In genomic region chrX:166621560-166622301, GRCm38 (mm10) we compare ENCODE assay signal across 13 mouse cellular contexts. TPM values are rescaled to one million over a fixed set of nuclear protein-coding genes. Genes with fewer than 3 reads are reported as not detected.
DNase-seq lines count a peak whose midpoint lies in the region; ATAC-seq and TF ChIP-seq lines count a peak whose summit lies in the region.
"Had no signal": no experiment of that assay in that cellular context is flagged by ENCODE, and none has a peak within 500 bp of the region (broad histone marks: within the 10 kb centered on the region; RNA-seq: fewer than 3 reads in every experiment).

No protein-coding gene starts in this region.

- WGBS in forebrain, embryonic 12.5 days, result 63% methylated on average over 9 of the region's 9 CpGs
- 72% methylated on average over 9 of the region's 9 CpGs for WGBS in forebrain, embryonic 11.5 days
- 54% methylated on average over 9 of the region's 9 CpGs for WGBS in lung, embryonic 14.5 days

- no peaks in the 10 kb centered on the region for H3K9me3 ChIP-seq in forebrain, embryonic 12.5 days
- no peaks in the 10 kb centered on the region for H3K9me3 ChIP-seq in forebrain, embryonic 11.5 days (ENCODE audit: control insufficient read depth, low read length)
- H3K9me3 ChIP-seq in lung, embryonic 14.5 days (ENCODE audit: low read depth, low read length), result no peaks in the 10 kb centered on the region
- H3K9me3 ChIP-seq: liver, embryonic 13.5 days had no signal

- 0 out of 2 replicates have a peak, but pooled peaks have one; percentile 20 for ATAC-seq in forebrain, embryonic 12.5 days (ENCODE audit: low FRiP score)
- ATAC-seq in forebrain, embryonic 11.5 days (replicated peaks; ENCODE audit: low FRiP score), result no peak
- ATAC-seq in lung, embryonic 14.5 days (ENCODE audit: insufficient read depth), result peak; percentile 60; the same call in 1 of the 2 replicates
- peak; percentile 54; the same call in 1 of the 2 replicates for ATAC-seq in megakaryocyte progenitor cell, adult 5-6 weeks (replicated peaks; ENCODE audit: poor library complexity)

- H3K4me3 ChIP-seq in forebrain, embryonic 12.5 days (replicated peaks), result no peak overlapping the region
- no peak overlapping the region for H3K4me3 ChIP-seq in forebrain, embryonic 11.5 days (ENCODE audit: low read depth, low read length)
- no peak overlapping the region for H3K4me3 ChIP-seq in lung, embryonic 14.5 days (ENCODE audit: low read depth, low read length)
- H3K4me3 ChIP-seq: heart, adult 2 months; liver, embryonic 13.5 days; myocyte had no signal

- no peaks in the 10 kb centered on the region for H3K36me3 ChIP-seq in forebrain, embryonic 12.5 days (replicated peaks)
- H3K36me3 ChIP-seq in forebrain, embryonic 11.5 days (ENCODE audit: control insufficient read depth, insufficient read depth, low read length), result no peaks in the 10 kb centered on the region
- no peaks in the 10 kb centered on the region for H3K36me3 ChIP-seq in lung, embryonic 14.5 days (ENCODE audit: insufficient read depth)
- H3K36me3 ChIP-seq: liver, embryonic 13.5 days had no signal

- H3K27me3 ChIP-seq in forebrain, embryonic 12.5 days, result peaks cover 45% of the 10 kb centered on the region
- peaks cover 13% of the 10 kb centered on the region for H3K27me3 ChIP-seq in forebrain, embryonic 11.5 days (ENCODE audit: control insufficient read depth, insufficient read depth, low read length)
- H3K27me3 ChIP-seq in lung, embryonic 14.5 days (ENCODE audit: insufficient read depth, low read length), result no peaks in the 10 kb centered on the region

- no peak overlapping the region for H3K4me2 ChIP-seq in forebrain, embryonic 12.5 days
- H3K4me2 ChIP-seq in forebrain, embryonic 11.5 days (ENCODE audit: low read depth, low read length, severe bottlenecking), result no peak overlapping the region
- no peak overlapping the region for H3K4me2 ChIP-seq in lung, embryonic 14.5 days
- H3K4me2 ChIP-seq: liver, embryonic 13.5 days had no signal

- H3K4me1 ChIP-seq in forebrain, embryonic 12.5 days, result peaks cover 6% of the 10 kb centered on the region; the same call in 1 of the 2 replicates
- H3K4me1 ChIP-seq in forebrain, embryonic 11.5 days (replicated peaks; ENCODE audit: control insufficient read depth, insufficient read depth, low read length), result no peaks in the 10 kb centered on the region
- no peaks in the 10 kb centered on the region for H3K4me1 ChIP-seq in lung, embryonic 14.5 days (ENCODE audit: insufficient read depth)
- H3K4me1 ChIP-seq: liver, embryonic 13.5 days had no signal

- no peak for TF ChIP-seq CTCF in lung, embryonic 14.5 days (IDR thresholded peaks at IDR 0.05; ENCODE audit: low read depth)

- no peak for DNase-seq in forebrain, embryonic 11.5 days (ENCODE audit: low spot score)
- peak; percentile 27 for DNase-seq in lung, embryonic 14.5 days
- DNase-seq in lung, postnatal 25 days (ENCODE audit: low spot score), result no peak
- peak; percentile 38 for DNase-seq in adrenal gland, adult 8-10 months
- no peak for DNase-seq in thymus, postnatal 4 days
- DNase-seq in heart, adult 9 months (ENCODE audit: low spot score in 2 of 2), result no peak
- DNase-seq: heart, adult 2 months; kidney, postnatal 25 days; liver, embryonic 13.5 days had no signal

- no peak overlapping the region for H3K9ac ChIP-seq in forebrain, embryonic 12.5 days
- no peak overlapping the region for H3K9ac ChIP-seq in forebrain, embryonic 11.5 days (ENCODE audit: low read length)
- H3K9ac ChIP-seq in lung, embryonic 14.5 days, result no peak overlapping the region
- H3K9ac ChIP-seq: liver, embryonic 13.5 days had no signal

- no peak overlapping the region for H3K27ac ChIP-seq in forebrain, embryonic 12.5 days
- no peak overlapping the region for H3K27ac ChIP-seq in forebrain, embryonic 11.5 days (ENCODE audit: low read depth, low read length)
- H3K27ac ChIP-seq in lung, embryonic 14.5 days (ENCODE audit: low read depth), result no peak overlapping the region
- H3K27ac ChIP-seq: heart, adult 2 months; liver, embryonic 13.5 days had no signal

RNA-seq across cellular contexts. Expression of gene Egfl6, which starts 36.2 kb away (rescaled TPM):
- 8.5 and 8.8 TPM in 2 replicates for polyA plus RNA-seq in forebrain, embryonic 12.5 days (2016; fragmentation: Nextera tagmentation; extraction: Ambion mirVana)
- 7.2 and 7.5 TPM in 2 replicates for polyA plus RNA-seq in forebrain, embryonic 11.5 days (2014; fragmentation: Nextera tagmentation; extraction: Ambion mirVana)
- 36.1 and 39.2 TPM in 2 replicates for polyA plus RNA-seq in lung, embryonic 14.5 days (2014; fragmentation: Nextera tagmentation; extraction: Ambion mirVana)
- 10 to 100 TPM; 20.7 to 26.4 (median 24.1) TPM for total RNA-seq in adrenal gland, adult 8-10 months (2022)
- 0.20 TPM in 1 of 2 replicates, not detected in the other for total RNA-seq in megakaryocyte progenitor cell, adult 5-6 weeks (2015)
- not detected in 2 replicates for total RNA-seq in megakaryocyte progenitor cell, adult 5-6 weeks (2017)
- polyA plus RNA-seq: C2C12, myocyte had no signal

Comparison
In these comparisons a context has a peak if more than half of its experiments do, and no peak if none do; other contexts are left out.
1. DNase-seq: peak in lung, embryonic 14.5 days (single experiment) and adrenal gland, adult 8-10 months (single experiment); none in forebrain, embryonic 11.5 days (single experiment), lung, postnatal 25 days (single experiment), thymus, postnatal 4 days (single experiment) and heart, adult 9 months (0 of 2).